Mouse (Mus musculus) lung, embryonic 14.5 days (tissue): ENCODE results near the gene Gzma. TPM values are rescaled to one million over a fixed set of nuclear protein-coding genes. Genes with fewer than 3 reads are reported as not detected.

Experiments used
- ATAC-seq: fragments of 200-750 bp; cut with Nextera tagmentation; 2 replicates; pipeline ENCODE4 v1.8.0; 2017; ENCODE audit warnings: mild to moderate bottlenecking, moderate TSS enrichment, moderate library complexity; ENCODE audit not compliant: insufficient read depth
- DNase-seq: peaks from one replicate; pipeline ENCODE4 v3.0.0-alpha.2; 2015
- H3K27ac ChIP-seq: fragments of 300-500 bp; sonication (generic); 2 replicates; pipeline ENCODE4 v1.5.1; 2014; ENCODE audit warnings: low read depth, mild to moderate bottlenecking, moderate library complexity
- H3K27me3 ChIP-seq: fragments of 300-500 bp; sonication (generic); 2 replicates; pipeline ENCODE4 v1.6.1; 2014; ENCODE audit warnings: low read length, control low read depth; ENCODE audit not compliant: insufficient read depth
- H3K36me3 ChIP-seq: fragments of 300-500 bp; sonication (generic); 2 replicates; pipeline ENCODE4 v1.6.1; 2014; ENCODE audit warnings: control low read depth; ENCODE audit not compliant: insufficient read depth
- H3K4me1 ChIP-seq: fragments of 300-500 bp; sonication (generic); 2 replicates; pipeline ENCODE4 v1.6.1; 2014; ENCODE audit warnings: antibody characterized with exemption, control low read depth; ENCODE audit not compliant: insufficient read depth
- H3K4me2 ChIP-seq: fragments of 300-500 bp; sonication (generic); 2 replicates; pipeline ENCODE4 v1.6.1; 2014; ENCODE audit warnings: mild to moderate bottlenecking
- H3K4me3 ChIP-seq: fragments of 300-500 bp; sonication (generic); 2 replicates; pipeline ENCODE4 v1.5.1; 2014; ENCODE audit warnings: low read depth, low read length
- H3K9ac ChIP-seq: fragments of 300-500 bp; sonication (generic); 2 replicates; pipeline ENCODE4 v1.6.1; 2014
- H3K9me3 ChIP-seq: fragments of 300-500 bp; sonication (generic); 2 replicates; pipeline ENCODE4 v1.6.1; 2016; ENCODE audit warnings: low read depth, low read length, control low read depth
- CTCF ChIP-seq: IDR thresholded peaks from 2 replicates; pipeline ENCODE4 v1.5.1; 2016; ENCODE audit warnings: antibody characterized with exemption, low read depth
- WGBS: fragments of 180-500 bp; shearing (Covaris S2); extraction: QIAGEN DNeasy Blood & Tissue Kit; methylation state at CpG from one replicate; pipeline ENCODE4 v1.1.7; 2014; 5-methylcytosine and 5-hydroxymethylcytosine counted together
- polyA plus RNA-seq: library from polyadenylated mRNA; unstranded; fragments of >200 nt; fragmentation: Nextera tagmentation; extraction: Ambion mirVana; gene quantifications from 2 replicates; pipeline ENCODE4 v1.2.1, GENCODE M21; 2014

Gene Gzma
- not detected in 2 replicates for polyA plus RNA-seq

DNA sequence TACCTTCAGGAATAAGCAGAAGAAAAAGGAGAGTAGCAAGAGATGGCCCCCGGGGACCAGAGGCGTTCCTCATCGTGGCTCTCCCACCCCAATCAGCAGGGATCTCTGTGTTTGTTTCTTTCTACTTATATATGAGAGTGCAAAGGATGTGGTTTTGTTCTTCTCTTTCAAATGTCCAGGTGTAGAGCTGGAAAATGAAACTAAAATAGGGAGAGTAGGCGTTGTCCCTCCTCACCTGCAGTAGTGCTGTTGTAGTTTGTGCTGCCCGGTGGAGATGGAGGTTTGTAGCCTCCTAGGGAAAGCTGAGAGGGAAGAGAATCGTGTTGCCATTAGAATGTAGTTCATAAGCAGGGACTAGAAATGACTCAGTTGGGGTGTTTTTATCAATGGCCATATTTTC is at the start of gene Gzma:
Gene Gzma (minus strand): TSS at position 103 of the 400 bp plus-strand sequence.
- no peak within 1 kb of the TSS for H3K9ac ChIP-seq
- no peaks in the 10 kb centered on the region for H3K27me3 ChIP-seq
- no peaks in the 10 kb centered on the region for H3K4me1 ChIP-seq
- no peak within 1 kb of the TSS for H3K27ac ChIP-seq
- no peak for TF ChIP-seq CTCF
- no peaks in the 10 kb centered on the region for H3K36me3 ChIP-seq
- no peak within 1 kb of the TSS for H3K4me3 ChIP-seq
- ATAC-seq (no peak), DNase-seq (no peak)
- 82% methylated on average over 6 of the region's 6 CpGs for WGBS
- H3K4me2 ChIP-seq, result no peak within 1 kb of the TSS
- no peaks in the 10 kb centered on the region for H3K9me3 ChIP-seq

DNA sequence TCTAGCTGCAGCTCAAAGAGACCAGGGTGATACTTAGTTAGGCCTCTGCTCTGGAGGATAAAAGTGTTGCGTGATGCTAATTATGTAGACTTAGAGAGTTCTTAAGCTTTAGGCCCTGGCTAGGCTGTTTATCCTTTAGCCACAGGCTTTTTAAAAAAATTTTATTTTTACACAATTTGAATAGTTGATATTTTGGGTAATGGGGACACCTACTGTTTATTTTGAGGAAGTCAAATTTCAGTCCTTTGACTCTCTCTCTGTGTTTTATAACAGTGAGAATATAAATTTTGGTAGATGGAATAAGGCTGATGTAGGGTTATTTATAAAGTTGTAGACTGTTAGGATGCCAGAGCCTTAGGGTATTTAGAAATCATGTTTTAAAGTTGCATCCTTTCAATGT is 38.8 kb upstream of the Gzma start:
- ATAC-seq (no peak), DNase-seq (peak; percentile 6)
- H3K4me2 ChIP-seq, result no peak overlapping the region
- no peaks in the 10 kb centered on the region for H3K36me3 ChIP-seq
- no peaks in the 10 kb centered on the region for H3K4me1 ChIP-seq
- no peak overlapping the region for H3K4me3 ChIP-seq
- TF ChIP-seq CTCF, result no peak
- H3K27ac ChIP-seq, result no peak overlapping the region
- no peaks in the 10 kb centered on the region for H3K9me3 ChIP-seq
- H3K27me3 ChIP-seq, result no peaks in the 10 kb centered on the region
- H3K9ac ChIP-seq, result no peak overlapping the region
- WGBS, result 92% methylated on average over 1 of the region's 1 CpGs

GRCm38 (mm10) chr13:113129974-113130373 is 29.2 kb upstream of the Gzma start:
- H3K27ac ChIP-seq, result no peak overlapping the region
- TF ChIP-seq CTCF, result no peak
- H3K27me3 ChIP-seq, result no peaks in the 10 kb centered on the region
- H3K4me3 ChIP-seq, result no peak overlapping the region
- no peaks in the 10 kb centered on the region for H3K36me3 ChIP-seq
- WGBS, result 75% methylated on average over 1 of the region's 1 CpGs
- H3K9ac ChIP-seq, result no peak overlapping the region
- ATAC-seq, result no peak
- no peaks in the 10 kb centered on the region for H3K4me1 ChIP-seq
- no peaks in the 10 kb centered on the region for H3K9me3 ChIP-seq
- H3K4me2 ChIP-seq, result no peak overlapping the region
- DNase-seq, result no peak

- H3K4me2 ChIP-seq, result no peak overlapping the region
- H3K4me3 ChIP-seq, result no peak overlapping the region
- no peaks in the 10 kb centered on the region for H3K9me3 ChIP-seq
- no peak for TF ChIP-seq CTCF
- no peaks in the 10 kb centered on the region for H3K27me3 ChIP-seq
- no peak for DNase-seq
- WGBS, result 88% methylated on average over 14 of the region's 14 CpGs
- no peaks in the 10 kb centered on the region for H3K36me3 ChIP-seq
- no peak overlapping the region for H3K9ac ChIP-seq
- no peaks in the 10 kb centered on the region for H3K4me1 ChIP-seq
- no peak overlapping the region for H3K27ac ChIP-seq
- no peak for ATAC-seq
Observed at GRCm38 (mm10) chr13:113121326-113121725, 20.5 kb upstream of the Gzma start.

- Histone ChIP-seq H3K4me1 (no peaks in the 10 kb centered on the region), H3K4me2 (no peak overlapping the region), H3K9me3 (no peaks in the 10 kb centered on the region), H3K27me3 (no peaks in the 10 kb centered on the region), H3K9ac (no peak overlapping the region), H3K36me3 (no peaks in the 10 kb centered on the region), H3K27ac (no peak overlapping the region), H3K4me3 (no peak overlapping the region)
- ATAC-seq (no peak), DNase-seq (no peak)
- TF ChIP-seq CTCF, result no peak
- WGBS, result 82% methylated on average over 17 of the region's 17 CpGs
Observed at GRCm38 (mm10) chr13:113120324-113121237, 19.8 kb upstream of the Gzma start.

GRCm38 (mm10) chr13:113118977-113119376 is 18.2 kb upstream of the Gzma start:
- H3K27ac ChIP-seq, result no peak overlapping the region
- WGBS, result 23% methylated on average over 4 of the region's 4 CpGs

DNA sequence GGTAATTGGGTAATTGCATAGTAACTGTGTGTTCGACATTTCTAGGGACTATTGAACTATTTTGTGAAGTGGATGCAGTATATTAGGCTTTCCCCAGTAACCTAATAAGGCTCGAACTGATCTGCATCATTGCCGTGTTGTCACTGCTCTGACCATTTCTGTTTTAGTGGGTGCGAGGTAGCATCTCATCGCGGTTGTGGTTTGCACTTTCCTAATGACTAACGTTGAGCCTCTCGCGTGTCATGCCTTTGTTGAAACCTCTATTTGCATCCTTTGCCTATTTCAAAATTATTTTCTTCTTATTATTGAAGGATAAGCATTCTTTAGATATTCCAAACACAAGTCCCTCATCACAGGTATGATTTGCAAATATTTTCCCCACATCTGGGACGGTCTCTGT is 4.0 kb upstream of the Gzma start:
- no peak for ATAC-seq
- DNase-seq, result no peak
- Histone ChIP-seq H3K4me1 (no peaks in the 10 kb centered on the region), H3K4me3 (no peak overlapping the region), H3K9ac (no peak overlapping the region), H3K27ac (no peak overlapping the region), H3K9me3 (no peaks in the 10 kb centered on the region), H3K36me3 (no peaks in the 10 kb centered on the region), H3K27me3 (no peaks in the 10 kb centered on the region), H3K4me2 (no peak overlapping the region)
- no peak for TF ChIP-seq CTCF
- 88% methylated on average over 10 of the region's 10 CpGs for WGBS

More at GRCm38 (mm10) chr13:113118977-113119376, 18.2 kb upstream of the Gzma start:
- Histone ChIP-seq H3K9me3 (no peaks in the 10 kb centered on the region), H3K27me3 (no peaks in the 10 kb centered on the region), H3K36me3 (no peaks in the 10 kb centered on the region), H3K4me3 (no peak overlapping the region), H3K4me2 (no peak overlapping the region), H3K9ac (no peak overlapping the region), H3K4me1 (no peaks in the 10 kb centered on the region)
- ATAC-seq, result peak; percentile 77; the same call in 1 of the 2 replicates
- no peak for TF ChIP-seq CTCF
- peak; percentile 68 for DNase-seq
